Mouse (Mus musculus): ENCODE measurements around the gene Cenph. TPM values are rescaled to one million over a fixed set of nuclear protein-coding genes. Genes with fewer than 3 reads are reported as not detected.
A peak's percentile ranks its signal among the peaks of the same experiment; 100 is the strongest.

The Cenph gene
- polyA plus RNA-seq, 1 experiment from 2014 or later: 48.9 TPM

DNA sequence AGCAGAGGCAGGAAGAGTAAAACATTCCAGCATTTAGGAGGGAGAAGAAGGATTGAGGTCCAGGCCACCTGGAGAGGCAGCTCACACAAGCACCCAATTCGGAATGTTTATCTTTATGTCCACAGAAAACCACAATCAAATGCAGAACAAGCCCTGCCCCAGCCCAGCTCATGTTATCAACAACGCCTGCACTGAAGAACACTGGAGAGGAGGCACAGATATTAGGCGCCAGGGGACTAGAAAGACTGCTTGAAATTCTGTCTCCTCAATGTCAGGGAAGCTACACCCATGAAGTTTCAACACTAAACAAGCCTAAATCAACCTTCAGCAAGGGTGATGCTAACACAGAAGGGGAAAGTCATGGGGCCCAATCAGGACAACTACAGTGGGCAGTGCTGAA is 1.8 kb upstream of the Cenph start:
- Histone ChIP-seq H3K27ac (no peak overlapping the region), H3K4me3 (replicated peaks) (no peak overlapping the region), H3K9ac (no peak overlapping the region), H3K27me3 (no peaks in the 10 kb centered on the region), H3K9me3 (no peaks in the 10 kb centered on the region), H3K4me1 (peaks cover 21% of the 10 kb centered on the region), H3K36me3 (replicated peaks) (peaks cover 34% of the 10 kb centered on the region), H3K4me2 (no peak overlapping the region)
- 81% methylated on average over 3 of the region's 3 CpGs for WGBS
- no peak for ATAC-seq (ENCODE audit: low FRiP score)

DNA sequence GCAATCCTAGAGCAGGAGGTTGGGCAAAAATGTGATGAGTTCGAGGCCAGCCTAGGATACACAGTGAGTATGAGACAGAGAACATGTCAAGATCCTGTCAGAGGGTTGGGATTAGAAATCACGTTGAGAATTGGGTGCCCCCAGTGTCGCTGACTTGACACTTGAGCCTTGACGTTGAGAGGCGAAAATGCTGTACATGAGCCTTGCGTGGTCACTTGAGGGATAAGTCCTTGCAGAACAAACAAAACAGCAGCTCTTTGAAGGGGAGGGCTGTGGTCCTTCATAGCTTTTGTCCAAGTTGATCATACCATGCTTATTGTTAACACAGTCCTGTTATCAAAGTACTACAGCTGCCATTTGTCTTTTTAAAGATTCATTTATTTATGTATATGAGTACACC is 1.0 kb upstream of the Cenph start:
- H3K9me3 ChIP-seq: no peaks in the 10 kb centered on the region
- ATAC-seq (ENCODE audit: low FRiP score): no peak
- H3K4me3 ChIP-seq (replicated peaks): no peak overlapping the region
- peaks cover 18% of the 10 kb centered on the region for H3K4me1 ChIP-seq
- H3K27me3 ChIP-seq: no peaks in the 10 kb centered on the region
- WGBS: 65% methylated on average over 6 of the region's 6 CpGs
- H3K36me3 ChIP-seq (replicated peaks): peaks cover 34% of the 10 kb centered on the region
- H3K9ac ChIP-seq: no peak overlapping the region
- no peak overlapping the region for H3K27ac ChIP-seq
- peak overlapping the region; percentile 93; the same call in 1 of the 2 replicates for H3K4me2 ChIP-seq

DNA sequence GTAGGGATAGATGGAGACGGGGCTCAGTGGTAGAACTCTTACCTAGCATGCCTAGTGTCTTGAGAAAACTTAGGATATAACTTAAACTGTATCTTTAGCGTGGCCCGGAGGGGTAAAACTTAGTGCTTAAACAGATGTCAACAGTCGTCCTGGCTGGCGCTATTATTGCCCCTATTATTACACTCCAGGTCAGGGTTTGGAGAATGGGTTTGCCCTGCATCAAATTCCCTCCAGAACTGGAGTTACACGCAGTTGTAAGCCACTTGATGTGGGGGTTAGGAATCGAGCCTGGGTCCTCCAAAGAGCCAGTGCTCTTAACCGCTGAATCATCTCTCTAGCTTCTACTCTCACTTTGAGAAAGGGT is 339 bp upstream of the Cenph start:
- no peak; the same call in 1 of the 2 replicates for ATAC-seq (ENCODE audit: low FRiP score)
- Histone ChIP-seq H3K27me3 (no peaks in the 10 kb centered on the region), H3K9me3 (no peaks in the 10 kb centered on the region), H3K27ac (peak overlapping the region; percentile 77), H3K9ac (peak overlapping the region; percentile 78), H3K4me3 (replicated peaks) (peak overlapping the region; percentile 89), H3K36me3 (replicated peaks) (peaks cover 34% of the 10 kb centered on the region), H3K4me1 (peaks cover 18% of the 10 kb centered on the region), H3K4me2 (peak overlapping the region; percentile 93)
- WGBS: 21% methylated on average over 8 of the region's 8 CpGs

DNA sequence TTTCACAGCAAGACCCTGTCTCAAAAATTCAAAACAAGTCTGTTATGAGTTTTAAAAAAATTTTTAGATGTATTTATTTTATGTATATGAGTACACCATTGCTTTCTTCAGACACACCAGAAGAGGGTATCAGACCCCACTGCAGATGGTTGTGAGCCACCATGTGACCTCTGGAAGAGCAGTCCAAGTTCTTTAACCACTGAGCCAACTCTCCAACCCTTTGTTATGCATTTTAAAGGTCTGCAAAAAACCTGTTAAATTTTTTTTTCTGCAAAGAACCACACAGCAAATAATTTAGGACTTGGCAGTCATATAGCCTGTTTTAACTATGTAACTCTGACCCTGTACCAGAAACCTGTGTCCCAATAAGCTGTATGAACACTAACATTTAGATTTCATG is 995 bp downstream of the Cenph start:
- H3K4me2 ChIP-seq: peak overlapping the region; percentile 93
- no peak for ATAC-seq (ENCODE audit: low FRiP score)
- H3K27me3 ChIP-seq: no peaks in the 10 kb centered on the region
- peak overlapping the region; percentile 89 for H3K4me3 ChIP-seq (replicated peaks)
- no peak overlapping the region for H3K27ac ChIP-seq
- peaks cover 35% of the 10 kb centered on the region for H3K36me3 ChIP-seq (replicated peaks)
- no peaks in the 10 kb centered on the region for H3K9me3 ChIP-seq
- H3K4me1 ChIP-seq: peaks cover 18% of the 10 kb centered on the region
- peak overlapping the region; percentile 78 for H3K9ac ChIP-seq

DNA sequence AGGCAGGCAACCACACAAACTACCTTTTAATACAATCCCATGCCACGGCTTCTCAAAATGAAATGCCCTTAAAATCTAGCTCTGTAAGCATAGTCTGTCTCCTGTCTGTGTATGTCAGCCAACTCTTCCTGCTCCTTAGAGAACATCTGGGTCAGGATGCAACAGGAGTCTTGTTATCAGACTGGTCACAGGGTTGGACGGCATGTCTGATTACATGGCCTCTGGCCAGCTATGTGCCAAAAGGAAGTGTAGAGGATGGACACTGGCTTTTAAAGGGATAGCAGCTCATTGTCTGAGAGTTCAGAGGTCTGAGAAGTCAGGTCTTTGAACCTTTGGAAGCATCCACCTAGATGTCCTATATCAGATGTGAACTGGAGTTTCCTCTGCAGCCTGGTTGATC is 20.4 kb downstream of the Cenph start:
- H3K9ac ChIP-seq: no peak overlapping the region
- H3K4me1 ChIP-seq: no peaks in the 10 kb centered on the region
- H3K27me3 ChIP-seq: no peaks in the 10 kb centered on the region
- no peak overlapping the region for H3K4me2 ChIP-seq
- WGBS: 87% methylated on average over 2 of the region's 2 CpGs
- peaks cover 14% of the 10 kb centered on the region for H3K36me3 ChIP-seq (replicated peaks)
- ATAC-seq (ENCODE audit: low FRiP score): no peak
- no peaks in the 10 kb centered on the region for H3K9me3 ChIP-seq
- H3K27ac ChIP-seq: no peak overlapping the region
- H3K4me3 ChIP-seq (replicated peaks): no peak overlapping the region

DNA sequence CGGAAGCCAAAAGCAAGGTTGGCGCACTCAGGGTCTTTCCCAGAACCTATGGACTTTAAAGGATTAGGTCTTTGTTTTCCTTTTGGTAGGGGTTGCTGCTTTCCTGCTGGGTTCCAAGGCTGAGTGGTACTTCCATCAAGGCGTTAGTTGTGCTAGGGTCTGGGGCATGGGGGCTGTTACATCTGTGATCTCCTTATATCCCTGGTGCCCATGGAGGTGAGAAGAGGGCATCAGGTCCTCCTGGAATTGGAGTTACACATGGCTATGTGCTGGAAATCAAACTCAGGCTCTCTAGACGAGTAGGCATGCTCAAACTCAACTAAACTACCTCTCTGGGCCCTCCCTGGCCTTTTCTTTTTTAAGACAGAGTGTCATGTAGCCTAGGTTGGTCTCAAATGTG is 21.5 kb downstream of the Cenph start:
- no peaks in the 10 kb centered on the region for H3K9me3 ChIP-seq
- no peak for ATAC-seq (ENCODE audit: low FRiP score)
- WGBS: 74% methylated on average over 4 of the region's 4 CpGs
- H3K4me1 ChIP-seq: no peaks in the 10 kb centered on the region
- H3K4me2 ChIP-seq: no peak overlapping the region
- H3K9ac ChIP-seq: no peak overlapping the region
- no peak overlapping the region for H3K27ac ChIP-seq
- H3K36me3 ChIP-seq (replicated peaks): 0 out of 2 replicates have a peak, but pooled peaks cover 3% of the 10 kb centered on the region
- H3K27me3 ChIP-seq: no peaks in the 10 kb centered on the region
- H3K4me3 ChIP-seq (replicated peaks): no peak overlapping the region

DNA sequence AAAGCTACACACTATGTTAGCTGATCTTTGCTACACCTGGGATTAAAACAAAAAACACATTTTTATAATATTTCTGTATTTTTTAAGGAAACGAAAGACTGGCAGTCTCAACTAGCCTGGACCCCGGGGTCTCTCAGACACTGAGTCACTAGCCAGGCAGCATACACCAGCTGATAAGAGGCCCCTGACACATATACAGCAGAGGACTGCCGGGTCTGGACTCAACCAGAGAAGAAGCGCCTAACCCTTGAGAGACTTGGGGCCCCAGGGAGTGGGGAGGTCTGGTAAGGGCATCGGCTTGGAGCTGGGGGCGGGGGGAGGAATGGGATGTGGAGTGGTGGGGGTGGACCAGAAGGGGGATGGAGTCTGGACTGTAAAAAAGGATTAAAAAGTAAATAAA is 22.7 kb downstream of the Cenph start:
- Histone ChIP-seq H3K27ac (no peak overlapping the region), H3K4me3 (replicated peaks) (no peak overlapping the region), H3K9ac (no peak overlapping the region), H3K36me3 (replicated peaks) (no peaks in the 10 kb centered on the region), H3K9me3 (no peaks in the 10 kb centered on the region), H3K27me3 (no peaks in the 10 kb centered on the region), H3K4me2 (no peak overlapping the region), H3K4me1 (no peaks in the 10 kb centered on the region)
- ATAC-seq (ENCODE audit: low FRiP score): no peak
- 91% methylated on average over 6 of the region's 6 CpGs for WGBS

DNA sequence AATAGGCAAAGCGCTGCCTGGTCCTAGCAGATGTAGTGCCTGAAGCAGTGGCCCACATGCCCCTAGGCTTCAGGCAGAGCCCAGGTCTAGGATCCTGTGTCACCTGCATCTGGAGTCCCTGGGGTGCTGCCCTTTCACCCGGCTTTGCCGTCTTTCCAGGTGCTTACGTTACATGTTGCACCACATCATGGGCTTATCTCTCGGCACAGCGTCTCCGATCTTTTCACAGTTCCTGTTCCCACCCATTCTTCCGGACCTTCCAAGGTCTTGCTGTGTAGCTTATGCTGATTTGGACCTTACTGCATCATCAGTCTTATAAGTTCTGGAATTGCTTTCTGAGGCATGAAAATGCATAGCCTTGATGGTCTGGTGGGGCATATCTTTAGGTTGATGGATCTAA is 23.2 kb downstream of the Cenph start:
- no peak overlapping the region for H3K9ac ChIP-seq
- WGBS: 88% methylated on average over 8 of the region's 8 CpGs
- no peak for ATAC-seq (ENCODE audit: low FRiP score)

DNA sequence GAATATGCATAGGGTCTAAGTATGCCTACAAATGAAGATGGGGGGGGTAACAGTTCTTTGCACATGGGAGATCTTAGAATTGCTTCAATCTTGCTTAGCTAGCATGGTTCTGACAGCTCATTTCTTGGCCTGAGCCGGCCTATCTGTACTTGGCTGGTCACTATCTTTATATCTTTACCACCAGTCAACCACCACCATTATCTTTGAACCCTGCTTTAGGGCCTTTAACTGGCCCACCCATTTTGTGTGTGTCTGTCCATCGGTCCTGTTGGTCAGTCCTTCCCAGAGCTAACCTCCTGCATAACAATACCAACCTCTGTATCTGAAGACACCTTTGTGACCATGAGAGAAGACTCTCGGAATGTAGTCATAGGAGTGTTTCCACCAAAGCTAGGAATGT is 24.3 kb downstream of the Cenph start:
- no peak for ATAC-seq (ENCODE audit: low FRiP score)
- WGBS: 84% methylated on average over 3 of the region's 3 CpGs
- Histone ChIP-seq H3K9ac (no peak overlapping the region), H3K4me3 (replicated peaks) (no peak overlapping the region), H3K9me3 (no peaks in the 10 kb centered on the region), H3K4me2 (no peak overlapping the region), H3K4me1 (no peaks in the 10 kb centered on the region), H3K36me3 (replicated peaks) (no peaks in the 10 kb centered on the region), H3K27ac (no peak overlapping the region), H3K27me3 (no peaks in the 10 kb centered on the region)

More for the DNA sequence above, 23.2 kb downstream of the Cenph start:
- Histone ChIP-seq H3K9me3 (no peaks in the 10 kb centered on the region), H3K27ac (no peak overlapping the region), H3K36me3 (replicated peaks) (no peaks in the 10 kb centered on the region), H3K4me3 (replicated peaks) (no peak overlapping the region), H3K27me3 (no peaks in the 10 kb centered on the region), H3K4me2 (no peak overlapping the region), H3K4me1 (no peaks in the 10 kb centered on the region)

DNA sequence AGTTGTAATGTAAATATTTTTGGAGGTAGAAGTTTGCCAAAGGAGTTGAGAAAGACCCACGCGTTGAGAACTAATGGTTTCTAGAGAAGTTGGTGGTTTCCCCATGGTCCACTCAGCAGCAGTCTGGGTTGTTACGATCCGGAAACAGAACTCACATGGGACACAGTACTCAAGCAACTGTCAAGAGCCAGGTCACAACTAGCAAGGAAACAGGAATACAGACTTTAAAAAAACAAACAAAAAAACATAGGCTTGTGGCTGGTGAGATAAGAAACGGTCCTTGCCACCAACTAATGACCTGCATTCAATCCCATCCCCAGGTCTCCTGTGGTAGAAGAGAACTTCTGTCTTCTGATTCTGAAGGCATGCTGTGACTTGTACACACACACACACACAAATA is 24.9 kb downstream of the Cenph start:
- no peaks in the 10 kb centered on the region for H3K27me3 ChIP-seq
- H3K4me2 ChIP-seq: no peak overlapping the region
- ATAC-seq (ENCODE audit: low FRiP score): no peak
- H3K4me3 ChIP-seq (replicated peaks): no peak overlapping the region
- H3K9me3 ChIP-seq: no peaks in the 10 kb centered on the region
- no peak overlapping the region for H3K27ac ChIP-seq
- 88% methylated on average over 5 of the region's 5 CpGs for WGBS
- H3K9ac ChIP-seq: no peak overlapping the region
- no peaks in the 10 kb centered on the region for H3K36me3 ChIP-seq (replicated peaks)
- H3K4me1 ChIP-seq: no peaks in the 10 kb centered on the region

DNA sequence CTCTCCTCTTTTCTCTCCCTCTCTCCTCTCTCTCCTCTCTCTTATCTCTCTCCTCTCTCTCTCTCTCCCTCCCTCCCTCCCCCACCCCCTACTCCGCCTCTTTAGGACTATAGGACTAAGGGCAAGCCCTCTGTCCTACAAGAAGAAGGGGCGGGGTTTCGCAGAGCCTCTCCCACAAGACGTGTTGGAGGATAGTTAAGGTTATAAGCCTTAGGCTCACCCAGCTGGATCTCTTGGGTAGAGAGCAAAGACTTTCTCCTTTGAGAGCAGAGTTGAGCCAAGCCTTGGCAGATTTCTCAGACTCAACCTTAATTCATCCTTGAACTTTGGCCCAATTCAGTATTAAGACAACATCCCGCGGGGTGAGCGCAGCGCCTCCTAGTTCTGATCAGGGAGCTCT is 27.1 kb downstream of the Cenph start:
- WGBS: 51% methylated on average over 8 of the region's 8 CpGs

DNA sequence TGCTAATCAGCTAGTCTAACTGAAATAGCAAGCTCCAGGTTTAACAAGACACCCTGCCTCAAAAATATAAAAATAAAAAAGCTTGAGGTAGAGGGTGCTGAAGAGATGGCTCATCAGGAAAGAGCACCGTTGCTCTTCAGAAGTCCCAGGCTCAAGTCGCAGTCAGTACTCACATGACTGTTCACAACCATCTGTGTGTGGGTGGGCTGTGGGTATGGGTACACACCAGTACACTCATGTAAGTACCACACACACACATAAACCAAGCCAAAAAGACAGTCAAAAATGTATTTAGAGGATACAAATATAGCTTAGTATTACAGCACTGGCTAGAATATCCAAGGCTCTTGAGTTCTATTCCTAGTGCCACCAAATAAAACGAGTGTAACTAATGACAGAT is 29.6 kb downstream of the Cenph start:
- H3K27ac ChIP-seq: no peak overlapping the region
- H3K4me1 ChIP-seq: peaks cover 13% of the 10 kb centered on the region
- H3K27me3 ChIP-seq: no peaks in the 10 kb centered on the region
- no peak overlapping the region for H3K4me3 ChIP-seq (replicated peaks)
- H3K9ac ChIP-seq: no peak overlapping the region
- no peak for ATAC-seq (ENCODE audit: low FRiP score)
- H3K36me3 ChIP-seq (replicated peaks): no peaks in the 10 kb centered on the region
- no peak overlapping the region for H3K4me2 ChIP-seq
- H3K9me3 ChIP-seq: no peaks in the 10 kb centered on the region
- 84% methylated on average over 3 of the region's 3 CpGs for WGBS

More for the DNA sequence above, 27.1 kb downstream of the Cenph start:
- H3K36me3 ChIP-seq (replicated peaks): no peaks in the 10 kb centered on the region
- no peak overlapping the region for H3K9ac ChIP-seq
- H3K27ac ChIP-seq: no peak overlapping the region
- no peak overlapping the region for H3K4me3 ChIP-seq (replicated peaks)
- H3K4me2 ChIP-seq: no peak overlapping the region
- ATAC-seq (ENCODE audit: low FRiP score): no peak
- no peaks in the 10 kb centered on the region for H3K9me3 ChIP-seq
- H3K4me1 ChIP-seq: peaks cover 4% of the 10 kb centered on the region; the same call in 1 of the 2 replicates
- H3K27me3 ChIP-seq: no peaks in the 10 kb centered on the region

DNA sequence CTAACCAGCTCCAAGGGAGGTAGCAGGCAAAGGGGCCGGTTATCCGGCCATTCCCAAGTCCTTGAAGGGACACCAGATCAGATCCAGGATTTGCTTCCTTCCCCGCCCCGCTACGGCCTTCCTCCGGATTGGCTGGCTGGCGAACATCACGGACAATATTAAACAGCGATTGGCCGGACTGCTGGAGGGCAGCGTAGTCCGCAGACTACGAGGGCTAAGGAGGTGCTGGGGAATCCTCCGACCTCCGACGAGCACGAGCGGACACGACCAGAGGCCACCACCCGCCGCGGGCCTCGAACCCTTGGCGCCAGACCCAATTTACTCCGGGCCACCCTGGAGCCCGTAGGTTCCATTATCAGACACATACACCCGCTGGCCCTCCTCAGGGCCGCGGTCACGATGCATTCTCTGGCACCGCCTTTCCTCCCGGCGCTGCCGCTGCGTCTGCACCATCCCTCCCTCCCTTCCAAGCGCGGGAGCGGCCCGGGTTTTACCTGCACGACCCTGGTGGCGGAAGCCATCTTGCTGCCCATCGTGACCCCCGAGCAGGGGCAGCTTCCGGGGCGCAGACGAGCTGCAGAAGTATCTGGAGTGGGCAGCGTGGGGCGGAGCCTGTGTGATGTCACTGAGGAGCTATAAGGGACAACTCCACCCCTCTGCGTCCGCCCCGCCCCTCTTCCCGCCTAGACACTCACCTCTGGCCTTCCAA is 31.5 kb downstream of the Cenph start, which contains the start of gene Mrps36:
Gene Mrps36, minus strand, starts transcription at position 624 of the 709 bp plus-strand sequence.
- Histone ChIP-seq H3K9me3 (no peaks in the 10 kb centered on the region), H3K4me1 (peaks cover 13% of the 10 kb centered on the region), H3K9ac (peak within 1 kb of the TSS; percentile 80), H3K27me3 (no peaks in the 10 kb centered on the region), H3K36me3 (replicated peaks) (no peaks in the 10 kb centered on the region), H3K27ac (peak within 1 kb of the TSS; percentile 93), H3K4me3 (replicated peaks) (peak within 1 kb of the TSS; percentile 82), H3K4me2 (peak within 1 kb of the TSS; percentile 62)
- under 1% methylated on average over 52 of the region's 52 CpGs for WGBS
- ATAC-seq (ENCODE audit: low FRiP score): peak; percentile 97
